Mouse (Mus musculus) forebrain, embryonic 16.5 days (tissue): ENCODE results near the gene Elavl4. TPM values are rescaled to one million over a fixed set of nuclear protein-coding genes. Genes with fewer than 3 reads are reported as not detected.

Source experiments
- ATAC-seq: fragments of 200-750 bp; cut with Nextera tagmentation; 2 replicates; pipeline ENCODE4 v1.8.0; 2017; ENCODE audit warnings: mild to moderate bottlenecking, moderate library complexity
- H3K27ac ChIP-seq: fragments of 300-500 bp; sonication (generic); 2 replicates; pipeline ENCODE4 v1.5.1; 2014; ENCODE audit warnings: low read length, control low read depth
- H3K27me3 ChIP-seq: fragments of 300-500 bp; sonication (generic); replicated peaks from 2 replicates; pipeline ENCODE4 v1.6.1; 2014; ENCODE audit warnings: low read length; ENCODE audit not compliant: control insufficient read depth, insufficient read depth
- H3K36me3 ChIP-seq: fragments of 300-500 bp; sonication (generic); 2 replicates; pipeline ENCODE4 v1.6.1; 2014; ENCODE audit not compliant: control insufficient read depth, insufficient read depth
- H3K4me1 ChIP-seq: fragments of 300-500 bp; sonication (generic); replicated peaks from 2 replicates; pipeline ENCODE4 v1.6.1; 2014; ENCODE audit warnings: low read length; ENCODE audit not compliant: control insufficient read depth, insufficient read depth
- H3K4me2 ChIP-seq: fragments of 300-500 bp; sonication (generic); 2 replicates; pipeline ENCODE4 v1.6.1; 2014; ENCODE audit warnings: mild to moderate bottlenecking, low read length, control low read depth
- H3K4me3 ChIP-seq: fragments of 300-500 bp; sonication (generic); replicated peaks from 2 replicates; pipeline ENCODE4 v1.5.1; 2014; ENCODE audit warnings: mild to moderate bottlenecking, low read length, control low read depth
- H3K9ac ChIP-seq: fragments of 300-500 bp; sonication (generic); replicated peaks from 2 replicates; pipeline ENCODE4 v1.6.1; 2014; ENCODE audit warnings: low read depth, low read length, control low read depth
- H3K9me3 ChIP-seq: fragments of 300-500 bp; sonication (generic); 2 replicates; pipeline ENCODE4 v1.6.1; 2016; ENCODE audit warnings: low read length; ENCODE audit not compliant: control insufficient read depth
- WGBS: fragments of 180-500 bp; shearing (Covaris S2); extraction: QIAGEN DNeasy Blood & Tissue Kit; methylation state at CpG from one replicate; pipeline ENCODE4 v1.1.7; 2014; 5-methylcytosine and 5-hydroxymethylcytosine counted together
- polyA plus RNA-seq: library from polyadenylated mRNA; unstranded; fragments of >200 nt; fragmentation: Nextera tagmentation; extraction: Ambion mirVana; gene quantifications from 2 replicates; pipeline ENCODE4 v1.2.1, GENCODE M21; 2015

Elavl4 gene
- polyA plus RNA-seq, 1 experiment from 2014 or later, result 254 TPM

DNA sequence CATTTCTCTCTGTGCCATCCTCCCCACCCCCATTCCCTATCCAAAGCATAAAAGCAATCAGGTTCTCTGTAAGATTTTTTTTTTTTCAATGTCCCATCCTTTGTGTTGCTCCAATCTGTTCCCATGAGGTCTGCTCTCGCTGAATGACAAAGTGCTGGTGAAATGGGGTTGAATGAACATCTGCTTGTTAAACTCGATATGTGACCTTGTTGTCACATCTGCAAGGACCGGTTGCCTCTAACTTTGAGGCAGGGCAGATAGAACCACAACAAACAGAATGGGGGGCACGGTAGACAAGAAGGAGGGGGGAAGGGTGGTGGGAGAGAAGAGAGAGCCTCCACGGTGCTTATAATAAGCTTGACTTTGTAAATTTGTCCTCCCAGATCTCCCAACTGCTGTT, 138.0 kb downstream of the Elavl4 start:
- Histone ChIP-seq H3K9ac (no peak overlapping the region), H3K36me3 (peaks cover 10% of the 10 kb centered on the region), H3K4me3 (no peak overlapping the region), H3K9me3 (no peaks in the 10 kb centered on the region), H3K4me1 (peaks cover 26% of the 10 kb centered on the region), H3K27me3 (no peaks in the 10 kb centered on the region), H3K27ac (no peak overlapping the region), H3K4me2 (no peak overlapping the region)
- ATAC-seq, result no peak
- 41% methylated on average over 5 of the region's 5 CpGs for WGBS

DNA sequence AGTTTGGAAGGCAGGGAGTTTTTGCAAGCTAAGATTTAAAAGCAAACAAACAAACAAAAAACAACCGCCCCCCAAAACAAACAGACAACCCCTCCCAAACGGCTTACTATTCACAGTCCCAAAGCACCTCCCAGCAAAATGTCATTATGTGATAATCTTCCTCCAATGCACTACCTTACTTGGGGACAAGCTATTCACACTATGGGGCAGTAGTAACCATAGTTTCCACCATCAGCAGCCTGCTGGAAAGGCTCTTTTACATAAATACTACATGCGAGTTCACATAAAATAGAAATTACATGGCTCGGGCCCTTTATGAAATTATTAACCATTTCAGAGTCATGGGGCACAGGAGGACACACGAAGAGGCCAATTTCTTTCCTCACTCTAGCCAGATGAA, 141.5 kb downstream of the Elavl4 start:
- no peaks in the 10 kb centered on the region for H3K9me3 ChIP-seq
- peaks cover 26% of the 10 kb centered on the region for H3K4me1 ChIP-seq
- peaks cover 14% of the 10 kb centered on the region for H3K36me3 ChIP-seq
- H3K27me3 ChIP-seq, result no peaks in the 10 kb centered on the region
- ATAC-seq, result peak; percentile 36; the same call in 1 of the 2 replicates
- H3K4me3 ChIP-seq, result no peak overlapping the region
- no peak overlapping the region for H3K4me2 ChIP-seq
- no peak overlapping the region for H3K9ac ChIP-seq
- 38% methylated on average over 5 of the region's 5 CpGs for WGBS
- peak overlapping the region; percentile 28 for H3K27ac ChIP-seq

DNA sequence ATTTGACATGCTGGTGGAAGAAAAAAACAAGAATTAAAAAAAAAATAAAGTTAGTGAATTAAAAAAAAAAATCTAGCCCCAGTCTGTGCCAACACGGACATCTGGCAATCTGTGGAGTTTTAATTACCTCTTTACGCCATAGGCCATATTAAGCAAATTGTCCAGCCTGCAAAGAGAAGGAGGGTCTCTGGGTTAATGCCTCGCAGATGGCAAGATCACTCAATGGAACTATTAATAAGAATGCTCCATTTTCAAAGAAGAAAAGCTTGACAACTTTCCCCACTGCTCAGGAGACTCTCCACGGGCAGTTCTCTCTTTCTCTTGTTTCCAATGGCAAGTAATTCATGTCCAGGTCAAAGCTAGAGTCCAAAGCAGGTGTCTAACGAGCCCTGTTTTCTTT, 142.1 kb downstream of the Elavl4 start:
- H3K9me3 ChIP-seq, result no peaks in the 10 kb centered on the region
- H3K27ac ChIP-seq, result peak overlapping the region; percentile 1; the same call in 1 of the 2 replicates
- peaks cover 26% of the 10 kb centered on the region for H3K4me1 ChIP-seq
- no peak overlapping the region for H3K4me3 ChIP-seq
- peaks cover 14% of the 10 kb centered on the region for H3K36me3 ChIP-seq
- no peak overlapping the region for H3K4me2 ChIP-seq
- no peaks in the 10 kb centered on the region for H3K27me3 ChIP-seq
- no peak overlapping the region for H3K9ac ChIP-seq
- ATAC-seq, result peak; percentile 60
- 3% methylated on average over 5 of the region's 5 CpGs for WGBS

DNA sequence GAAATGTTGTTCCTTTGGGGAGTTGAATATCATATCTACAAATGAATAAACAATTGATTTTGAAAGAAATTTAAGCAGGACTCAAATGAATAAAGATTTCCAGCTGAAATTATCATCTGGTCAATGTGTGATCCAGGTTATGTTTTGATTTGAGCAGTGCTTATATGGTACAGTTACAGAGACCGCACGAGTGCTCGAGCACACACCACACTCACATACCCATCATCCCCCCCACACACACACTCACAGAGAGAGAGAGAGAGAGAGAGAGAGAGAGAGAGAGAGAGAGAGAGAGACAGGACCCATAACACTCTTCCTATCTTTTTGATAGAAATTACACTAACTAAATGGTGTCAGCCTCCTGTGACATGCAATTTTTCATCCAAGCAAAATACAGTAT, 150.0 kb downstream of the Elavl4 start:
- WGBS, result 63% methylated on average over 3 of the region's 3 CpGs
- ATAC-seq, result peak; percentile 46; the same call in 1 of the 2 replicates

DNA sequence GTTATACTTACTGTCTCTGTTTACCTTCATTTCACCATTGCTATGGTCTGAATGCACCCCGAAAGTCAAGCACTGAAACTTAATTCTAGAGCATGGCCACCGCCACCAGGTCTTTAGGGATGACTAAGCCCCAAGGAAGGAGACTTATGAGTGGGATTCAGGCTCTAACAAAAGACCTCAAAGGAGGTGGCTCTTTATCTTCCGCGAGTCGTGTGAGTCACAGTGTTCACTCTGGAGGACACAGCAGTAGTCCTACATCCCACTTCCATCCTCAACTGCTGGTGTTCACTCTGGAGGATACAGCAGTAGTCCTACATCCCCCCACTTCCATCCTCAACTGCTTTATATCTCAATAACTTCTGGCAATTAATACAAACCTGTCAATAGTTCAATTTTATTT, 151.8 kb downstream of the Elavl4 start:
- peaks cover 5% of the 10 kb centered on the region for H3K4me1 ChIP-seq
- no peak overlapping the region for H3K4me3 ChIP-seq
- no peak overlapping the region for H3K9ac ChIP-seq
- H3K27me3 ChIP-seq, result no peaks in the 10 kb centered on the region
- no peaks in the 10 kb centered on the region for H3K9me3 ChIP-seq
- no peaks in the 10 kb centered on the region for H3K36me3 ChIP-seq
- ATAC-seq, result no peak
- no peak overlapping the region for H3K27ac ChIP-seq
- H3K4me2 ChIP-seq, result no peak overlapping the region
- 75% methylated on average over 5 of the region's 5 CpGs for WGBS

More for the DNA sequence above, 150.0 kb downstream of the Elavl4 start:
- Histone ChIP-seq H3K9ac (no peak overlapping the region), H3K4me3 (no peak overlapping the region), H3K36me3 (no peaks in the 10 kb centered on the region), H3K4me2 (no peak overlapping the region), H3K27ac (no peak overlapping the region), H3K9me3 (no peaks in the 10 kb centered on the region), H3K27me3 (no peaks in the 10 kb centered on the region), H3K4me1 (peaks cover 5% of the 10 kb centered on the region)

DNA sequence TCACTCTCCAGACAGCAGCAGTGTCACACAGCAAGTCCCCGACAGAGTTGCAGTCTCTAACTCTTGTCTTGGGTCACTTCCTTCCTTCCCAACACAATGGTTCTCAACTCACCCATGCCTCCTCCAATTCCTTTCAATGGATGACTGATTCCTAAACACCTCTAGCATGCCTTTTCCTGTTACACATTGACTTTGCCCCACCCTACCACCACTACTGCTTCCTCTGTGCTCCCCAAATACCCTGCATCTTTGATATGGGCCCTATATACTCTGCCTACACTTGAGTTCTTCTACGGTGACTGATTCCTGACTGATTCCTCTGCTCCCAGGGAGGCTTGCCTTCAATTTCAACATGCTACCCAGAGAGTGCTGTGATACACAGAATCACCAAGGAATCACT, 153.1 kb downstream of the Elavl4 start:
- no peak overlapping the region for H3K27ac ChIP-seq
- no peaks in the 10 kb centered on the region for H3K9me3 ChIP-seq
- ATAC-seq, result no peak
- H3K4me1 ChIP-seq, result peaks cover 5% of the 10 kb centered on the region
- H3K4me2 ChIP-seq, result no peak overlapping the region
- no peaks in the 10 kb centered on the region for H3K27me3 ChIP-seq
- H3K4me3 ChIP-seq, result no peak overlapping the region
- H3K9ac ChIP-seq, result no peak overlapping the region
- H3K36me3 ChIP-seq, result no peaks in the 10 kb centered on the region
- 87% methylated on average over 2 of the region's 2 CpGs for WGBS

DNA sequence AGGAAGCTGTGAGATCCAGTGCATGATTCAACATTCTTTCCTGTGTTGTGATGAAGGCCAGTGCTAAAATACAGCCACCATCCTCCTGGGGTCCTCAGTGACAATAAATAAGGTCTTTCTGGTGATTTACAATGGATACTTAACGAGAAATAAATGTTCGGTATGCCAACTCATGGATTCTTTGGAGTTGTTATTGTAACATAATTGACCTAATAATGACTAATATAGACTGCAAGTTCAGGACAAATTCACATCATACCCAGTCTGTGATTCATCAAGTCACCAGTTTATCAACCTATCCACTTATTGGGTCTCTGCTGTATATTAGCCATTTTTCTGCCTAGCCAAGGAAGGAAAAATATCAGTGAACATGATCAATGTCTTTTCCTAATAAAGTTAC, 174.4 kb downstream of the Elavl4 start:
- H3K36me3 ChIP-seq, result no peaks in the 10 kb centered on the region
- ATAC-seq, result no peak
- no peaks in the 10 kb centered on the region for H3K9me3 ChIP-seq
- no peak overlapping the region for H3K9ac ChIP-seq
- H3K27ac ChIP-seq, result no peak overlapping the region
- WGBS, result 80% methylated on average over 2 of the region's 2 CpGs
- H3K27me3 ChIP-seq, result no peaks in the 10 kb centered on the region
- no peak overlapping the region for H3K4me3 ChIP-seq
- H3K4me1 ChIP-seq, result no peaks in the 10 kb centered on the region
- no peak overlapping the region for H3K4me2 ChIP-seq

DNA sequence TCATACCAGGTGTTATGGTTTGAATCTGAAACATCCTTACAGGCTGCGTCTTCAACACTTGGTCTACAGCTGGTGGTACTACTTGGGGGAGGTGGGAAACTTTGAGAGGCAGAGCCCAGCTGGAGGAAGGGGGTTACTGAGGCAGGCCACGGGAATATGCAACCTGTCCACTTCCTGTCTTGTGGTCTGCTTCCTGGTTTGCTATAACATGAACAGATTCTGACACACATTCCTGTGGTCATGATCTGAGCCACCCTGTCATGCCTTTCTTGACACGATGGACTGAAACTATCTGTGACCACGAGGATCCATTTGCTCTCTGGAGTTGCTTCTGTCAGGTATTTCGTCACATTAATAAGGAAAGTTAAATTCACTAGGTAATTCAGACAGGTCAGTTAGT, 179.7 kb downstream of the Elavl4 start:
- H3K9ac ChIP-seq, result no peak overlapping the region
- H3K4me3 ChIP-seq, result no peak overlapping the region
- H3K4me2 ChIP-seq, result no peak overlapping the region
- H3K4me1 ChIP-seq, result no peaks in the 10 kb centered on the region
- no peaks in the 10 kb centered on the region for H3K9me3 ChIP-seq
- ATAC-seq, result no peak
- no peaks in the 10 kb centered on the region for H3K27me3 ChIP-seq
- H3K36me3 ChIP-seq, result no peaks in the 10 kb centered on the region
- no peak overlapping the region for H3K27ac ChIP-seq
- 88% methylated on average over 5 of the region's 5 CpGs for WGBS

DNA sequence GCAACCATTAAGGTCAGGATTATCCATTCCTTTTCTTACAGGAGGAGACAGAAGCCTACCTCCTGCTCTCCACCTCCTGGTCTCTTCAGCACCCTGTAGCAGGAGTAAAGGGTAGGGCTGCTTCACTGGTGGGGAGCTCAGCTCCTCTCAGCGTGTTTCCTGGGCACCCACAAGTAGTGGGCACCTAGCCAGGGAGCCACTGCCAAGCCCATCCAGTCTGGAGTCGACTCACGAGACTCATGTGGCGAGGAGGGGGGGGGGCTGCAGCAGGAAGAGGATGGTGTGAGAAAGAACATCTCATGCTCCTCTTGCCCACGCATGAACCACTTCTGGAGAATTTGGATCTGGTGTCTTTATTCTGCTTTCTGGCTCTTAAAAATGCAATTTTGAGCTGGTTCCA, 186.5 kb downstream of the Elavl4 start:
- no peaks in the 10 kb centered on the region for H3K27me3 ChIP-seq
- H3K27ac ChIP-seq, result no peak overlapping the region
- no peaks in the 10 kb centered on the region for H3K9me3 ChIP-seq
- no peak overlapping the region for H3K9ac ChIP-seq
- no peaks in the 10 kb centered on the region for H3K36me3 ChIP-seq
- H3K4me2 ChIP-seq, result no peak overlapping the region
- no peak overlapping the region for H3K4me3 ChIP-seq
- H3K4me1 ChIP-seq, result peaks cover under 1% of the 10 kb centered on the region; the same call in 1 of the 2 replicates
- no peak for ATAC-seq
- WGBS, result 51% methylated on average over 5 of the region's 5 CpGs

DNA sequence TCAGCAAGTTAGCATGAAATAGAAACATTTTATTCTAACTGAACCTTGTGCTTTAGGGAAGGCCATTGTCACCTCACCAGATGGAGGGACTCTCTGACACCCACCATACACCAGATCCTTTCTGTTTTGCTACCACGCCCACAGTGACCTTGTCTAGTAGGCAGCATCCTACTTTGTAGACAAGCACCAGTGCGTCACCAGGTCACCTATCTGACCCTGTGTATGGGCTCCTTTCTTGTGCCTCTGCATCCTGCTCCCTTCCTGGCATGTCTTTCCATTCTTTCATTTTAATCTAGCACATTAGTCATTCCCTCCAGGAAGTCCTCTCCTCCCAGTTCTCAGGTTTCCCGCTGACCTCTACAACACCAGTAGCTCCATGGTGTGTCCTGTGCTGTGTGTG, 190.1 kb downstream of the Elavl4 start:
- 90% methylated on average over 3 of the region's 3 CpGs for WGBS

More for the DNA sequence above, 190.1 kb downstream of the Elavl4 start:
- ATAC-seq, result no peak
- Histone ChIP-seq H3K36me3 (no peaks in the 10 kb centered on the region), H3K27ac (no peak overlapping the region), H3K9me3 (no peaks in the 10 kb centered on the region), H3K4me3 (no peak overlapping the region), H3K9ac (no peak overlapping the region), H3K4me1 (peaks cover 5% of the 10 kb centered on the region; the same call in 1 of the 2 replicates), H3K4me2 (no peak overlapping the region), H3K27me3 (no peaks in the 10 kb centered on the region)
